Comparison of ENCODE assay signal across 7 mouse cellular contexts in the genomic region with DNA sequence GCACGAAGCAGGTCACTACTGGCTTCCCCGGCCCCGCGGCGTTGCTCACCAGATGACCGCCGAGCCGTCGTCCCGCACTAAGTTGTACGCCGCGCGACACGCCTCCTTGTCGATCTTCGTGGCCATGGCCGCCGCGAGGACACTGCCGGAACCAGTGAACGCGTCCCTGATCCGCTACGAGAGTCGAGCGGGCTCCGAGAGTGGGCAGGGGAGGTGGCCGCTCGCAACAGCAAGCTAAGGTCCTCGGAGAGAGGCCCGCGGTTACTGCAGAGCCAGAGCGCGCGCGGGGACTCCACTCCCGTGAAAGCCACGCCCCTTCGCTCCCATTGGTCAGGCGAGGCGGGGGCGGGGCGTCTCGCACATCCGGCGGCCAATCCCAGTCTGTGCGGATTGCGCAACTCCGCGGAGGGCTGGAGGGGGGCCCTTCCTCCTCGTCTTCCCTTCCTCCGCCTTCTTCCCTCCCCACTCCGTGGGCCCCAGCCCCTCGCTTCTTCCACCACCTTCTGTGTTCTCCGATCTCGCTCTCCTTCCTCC. TPM values are rescaled to one million over a fixed set of nuclear protein-coding genes. Genes with fewer than 3 reads are reported as not detected.
DNase-seq lines count a peak whose midpoint lies in the region; ATAC-seq lines count a peak whose summit lies in the region.

A gene (minus strand): TSS at position 270 of the 534 bp plus-strand sequence.

- no peaks in the 10 kb centered on the region for H3K36me3 ChIP-seq in intestine, embryonic 16.5 days (ENCODE audit: control insufficient read depth, insufficient read depth, low read length)
- no peaks in the 10 kb centered on the region for H3K36me3 ChIP-seq in midbrain, embryonic 11.5 days (ENCODE audit: control insufficient read depth, insufficient read depth, low read length)

- peaks cover 24% of the 10 kb centered on the region for H3K4me1 ChIP-seq in intestine, embryonic 16.5 days (ENCODE audit: control insufficient read depth, insufficient read depth, low read length)
- peaks cover 33% of the 10 kb centered on the region for H3K4me1 ChIP-seq in midbrain, embryonic 11.5 days (ENCODE audit: control insufficient read depth, insufficient read depth, low read length)

- intact Hi-C loops in left cerebral cortex, postnatal 36 days (cut with DNase I) = loop anchor here (10.0 kb wide), 1 partner anchor 84 kb away; no protein-coding TSS in a partner anchor

- under 1% methylated on average over 46 of the region's 57 CpGs for WGBS in intestine, embryonic 16.5 days
- WGBS in midbrain, embryonic 11.5 days = under 1% methylated on average over 57 of the region's 57 CpGs

- H3K27me3 ChIP-seq in intestine, embryonic 16.5 days (replicated peaks; ENCODE audit: control insufficient read depth, insufficient read depth, low read length) = no peaks in the 10 kb centered on the region
- H3K27me3 ChIP-seq in midbrain, embryonic 11.5 days (ENCODE audit: control insufficient read depth, insufficient read depth, low read length) = no peaks in the 10 kb centered on the region

- peak within 1 kb of the TSS; percentile 81 for H3K4me2 ChIP-seq in intestine, embryonic 16.5 days (ENCODE audit: low read depth, low read length)
- peak within 1 kb of the TSS; percentile 84 for H3K4me2 ChIP-seq in midbrain, embryonic 11.5 days

- ATAC-seq in intestine, embryonic 16.5 days = peak; percentile 87
- ATAC-seq in midbrain, embryonic 11.5 days (ENCODE audit: low FRiP score) = peak; percentile 92

- peak within 1 kb of the TSS; percentile 95 for H3K27ac ChIP-seq in intestine, embryonic 16.5 days (ENCODE audit: low read length)
- peak within 1 kb of the TSS; percentile 44 for H3K27ac ChIP-seq in midbrain, embryonic 11.5 days (ENCODE audit: low read depth, low read length)

- H3K4me3 ChIP-seq in intestine, embryonic 16.5 days (ENCODE audit: low read length) = peak within 1 kb of the TSS; percentile 75
- peak within 1 kb of the TSS; percentile 68 for H3K4me3 ChIP-seq in midbrain, embryonic 11.5 days (ENCODE audit: low read depth, low read length)

- peak; percentile 98 for DNase-seq in adrenal gland, adult 2 months
- peak; percentile 95 for DNase-seq in embryo, embryonic 11.5 days (ENCODE audit: low read depth, low spot score)
- peak; percentile 97 for DNase-seq in gastrocnemius, postnatal 4 days (ENCODE audit: low spot score in 2 of 2)
- DNase-seq in left cerebral cortex, postnatal 36 days (ENCODE audit: low spot score in 2 of 2) = peak; percentile 96 to 97
- DNase-seq in midbrain, embryonic 11.5 days (ENCODE audit: low spot score, missing footprints) = peak; percentile 99
- peak; percentile 93 for DNase-seq in skeletal muscle tissue, adult 2 months (ENCODE audit: low read depth, low spot score)

- H3K9ac ChIP-seq in intestine, embryonic 16.5 days (ENCODE audit: low read depth, low read length) = peak within 1 kb of the TSS; percentile 89
- H3K9ac ChIP-seq in midbrain, embryonic 11.5 days (ENCODE audit: low read length) = peak within 1 kb of the TSS; percentile 70

- no peaks in the 10 kb centered on the region for H3K9me3 ChIP-seq in intestine, embryonic 16.5 days (ENCODE audit: control insufficient read depth, low read length)
- no peaks in the 10 kb centered on the region for H3K9me3 ChIP-seq in midbrain, embryonic 11.5 days (ENCODE audit: control insufficient read depth, low read length)

RNA-seq across cellular contexts. Expression of the gene that starts here (rescaled TPM):
- total RNA-seq in adrenal gland, adult 2 months (2021) = 10 to 100 TPM; 45.4 to 50.4 TPM
- 156 TPM in 2 replicates for polyA plus RNA-seq in adrenal gland, adult 2 months (2012; rRNA removed)
- 10 to 100 TPM; 68.5 to 82.9 TPM for total RNA-seq in gastrocnemius, postnatal 4 days (2021)
- 248 and 262 TPM in 2 replicates for polyA plus RNA-seq in intestine, embryonic 16.5 days (2015; fragmentation: Nextera tagmentation; extraction: Ambion mirVana)
- 10 to 100 TPM; 56.9 to 57.0 TPM for total RNA-seq in left cerebral cortex, postnatal 36 days (2021)
- 411 and 445 TPM in 2 replicates for polyA plus RNA-seq in midbrain, embryonic 11.5 days (2014; fragmentation: Nextera tagmentation; extraction: Ambion mirVana)

Comparison
In these comparisons a context has a peak if more than half of its experiments do, and no peak if none do; other contexts are left out.
1. Peak in every context shown above with its lines: DNase-seq, ATAC-seq, H3K4me3 ChIP-seq and H3K27ac ChIP-seq.